8 mouse cellular contexts compared by ENCODE assay signal in the genomic region with DNA sequence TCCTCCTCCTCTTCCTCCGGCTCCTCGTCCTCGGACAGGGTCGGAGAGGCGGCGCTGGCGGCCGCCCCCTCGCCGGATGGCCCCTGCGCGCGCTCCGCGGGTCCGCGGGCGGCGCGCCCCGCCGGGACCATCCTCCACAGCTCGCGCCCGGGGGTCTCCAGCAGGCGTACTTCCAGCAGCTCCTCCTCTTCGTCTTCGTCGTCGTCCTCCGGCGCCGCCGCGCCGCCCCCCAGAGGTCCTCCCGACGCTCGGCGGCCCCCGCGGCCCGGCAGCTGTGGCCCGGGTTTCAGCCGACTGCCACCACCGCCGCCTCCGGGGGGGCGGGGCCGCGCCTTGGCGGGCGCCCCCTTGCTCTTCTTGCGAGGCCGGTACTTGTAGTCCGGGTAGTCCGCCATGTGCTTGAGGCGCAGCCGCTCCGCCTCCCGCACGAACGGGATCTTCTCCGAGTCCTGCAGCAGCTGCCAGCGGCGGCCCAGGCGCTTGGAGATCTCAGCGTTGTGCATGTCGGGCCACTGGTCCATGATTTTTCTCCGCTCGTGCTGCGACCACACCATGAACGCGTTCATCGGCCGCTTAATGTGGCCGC. TPM values are rescaled to one million over a fixed set of nuclear protein-coding genes. Genes with fewer than 3 reads are reported as not detected.
DNase-seq lines count a peak whose midpoint lies in the region; ATAC-seq and TF ChIP-seq lines count a peak whose summit lies in the region.

No protein-coding gene starts in this region.

- DNase-seq in B cell, adult 2 months, result peak; percentile 73
- DNase-seq in adrenal gland, postnatal 14 days, result peak; percentile 91
- peak; percentile 86 for DNase-seq in kidney, postnatal 0 days (ENCODE audit: low spot score)
- peak; percentile 85 for DNase-seq in stomach, postnatal 0 days (ENCODE audit: low spot score)

- 0% methylated on average over 70 of the region's 77 CpGs for WGBS in embryonic facial prominence, embryonic 15.5 days
- WGBS in heart, embryonic 13.5 days, result under 1% methylated on average over 64 of the region's 77 CpGs
- WGBS in kidney, postnatal 0 days, result under 1% methylated on average over 72 of the region's 77 CpGs
- WGBS in liver, embryonic 12.5 days (ENCODE audit: insufficient replicate concordance), result 2% methylated on average over 75 of the region's 77 CpGs
- under 1% methylated on average over 75 of the region's 77 CpGs for WGBS in neural tube, embryonic 12.5 days
- under 1% methylated on average over 68 of the region's 77 CpGs for WGBS in stomach, postnatal 0 days

- peak; percentile 40 for ATAC-seq in embryonic facial prominence, embryonic 15.5 days (ENCODE audit: insufficient number of reproducible peaks, low FRiP score, low TSS enrichment, low read depth)
- no peak for ATAC-seq in heart, embryonic 13.5 days (ENCODE audit: extremely low read depth, insufficient number of reproducible peaks, low FRiP score, low TSS enrichment)
- 0 out of 2 replicates have a peak, but pooled peaks have one; percentile 8 for ATAC-seq in kidney, postnatal 0 days (replicated peaks; ENCODE audit: low FRiP score, low read depth)
- ATAC-seq in liver, embryonic 12.5 days, result peak; percentile 6; the same call in 1 of the 2 replicates
- ATAC-seq in neural tube, embryonic 12.5 days (ENCODE audit: low FRiP score, low read depth), result peak; percentile 14
- ATAC-seq in stomach, postnatal 0 days (ENCODE audit: low FRiP score, low TSS enrichment), result peak; percentile 25

- H3K4me2 ChIP-seq in embryonic facial prominence, embryonic 15.5 days (replicated peaks), result peak overlapping the region; percentile 93
- peak overlapping the region; percentile 90 for H3K4me2 ChIP-seq in heart, embryonic 13.5 days
- peak overlapping the region; percentile 95 for H3K4me2 ChIP-seq in kidney, postnatal 0 days (ENCODE audit: low read length)
- peak overlapping the region; percentile 98 for H3K4me2 ChIP-seq in liver, embryonic 12.5 days
- peak overlapping the region; percentile 84 for H3K4me2 ChIP-seq in neural tube, embryonic 12.5 days (replicated peaks)
- H3K4me2 ChIP-seq in stomach, postnatal 0 days (replicated peaks; ENCODE audit: low read depth), result peak overlapping the region; percentile 88

- no peak for TF ChIP-seq EP300 in stomach, postnatal 0 days (optimal IDR thresholded peaks at IDR 0.05)

- H3K4me1 ChIP-seq in embryonic facial prominence, embryonic 15.5 days, result peaks cover 41% of the 10 kb centered on the region
- H3K4me1 ChIP-seq in heart, embryonic 13.5 days, result peaks cover 45% of the 10 kb centered on the region
- peaks cover 15% of the 10 kb centered on the region; the same call in 1 of the 2 replicates for H3K4me1 ChIP-seq in kidney, postnatal 0 days (replicated peaks; ENCODE audit: insufficient read depth, low read length)
- H3K4me1 ChIP-seq in liver, embryonic 12.5 days, result peaks cover 59% of the 10 kb centered on the region
- peaks cover 37% of the 10 kb centered on the region for H3K4me1 ChIP-seq in neural tube, embryonic 12.5 days
- H3K4me1 ChIP-seq in stomach, postnatal 0 days (replicated peaks; ENCODE audit: control insufficient read depth, insufficient read depth), result no peaks in the 10 kb centered on the region; the same call in 1 of the 2 replicates

- no peaks in the 10 kb centered on the region for H3K9me3 ChIP-seq in embryonic facial prominence, embryonic 15.5 days (replicated peaks)
- H3K9me3 ChIP-seq in heart, embryonic 13.5 days, result no peaks in the 10 kb centered on the region
- H3K9me3 ChIP-seq in kidney, postnatal 0 days (replicated peaks; ENCODE audit: low read length), result no peaks in the 10 kb centered on the region
- H3K9me3 ChIP-seq in liver, embryonic 12.5 days (replicated peaks), result no peaks in the 10 kb centered on the region
- H3K9me3 ChIP-seq in neural tube, embryonic 12.5 days, result no peaks in the 10 kb centered on the region
- H3K9me3 ChIP-seq in stomach, postnatal 0 days (ENCODE audit: control insufficient read depth, low read length), result no peaks in the 10 kb centered on the region

- peak overlapping the region; percentile 87 for H3K4me3 ChIP-seq in embryonic facial prominence, embryonic 15.5 days (replicated peaks)
- H3K4me3 ChIP-seq in heart, embryonic 13.5 days, result peak overlapping the region; percentile 89
- peak overlapping the region; percentile 90 for H3K4me3 ChIP-seq in kidney, postnatal 0 days (replicated peaks; ENCODE audit: low read depth, low read length)
- H3K4me3 ChIP-seq in liver, embryonic 12.5 days, result peak overlapping the region; percentile 79
- H3K4me3 ChIP-seq in neural tube, embryonic 12.5 days, result peak overlapping the region; percentile 94
- H3K4me3 ChIP-seq in stomach, postnatal 0 days (ENCODE audit: low read depth, low read length), result peak overlapping the region; percentile 82

- peak overlapping the region; percentile 99 for H3K27ac ChIP-seq in embryonic facial prominence, embryonic 15.5 days (replicated peaks)
- H3K27ac ChIP-seq in heart, embryonic 13.5 days (replicated peaks), result peak overlapping the region; percentile 99
- peak overlapping the region; percentile 99 for H3K27ac ChIP-seq in kidney, postnatal 0 days
- peak overlapping the region; percentile 96 for H3K27ac ChIP-seq in liver, embryonic 12.5 days
- H3K27ac ChIP-seq in neural tube, embryonic 12.5 days, result peak overlapping the region; percentile 98
- peak overlapping the region; percentile 98 for H3K27ac ChIP-seq in stomach, postnatal 0 days (replicated peaks)

- peak; percentile 24; the same call in 1 of the 2 replicates for TF ChIP-seq CTCF in kidney, postnatal 0 days (IDR thresholded peaks at IDR 0.05; ENCODE audit: low read depth)
- peak; percentile 53 for TF ChIP-seq CTCF in stomach, postnatal 0 days (IDR thresholded peaks at IDR 0.05; ENCODE audit: low read depth)

- 0 out of 2 replicates have a peak, but pooled peaks cover 4% of the 10 kb centered on the region for H3K36me3 ChIP-seq in embryonic facial prominence, embryonic 15.5 days
- H3K36me3 ChIP-seq in heart, embryonic 13.5 days, result peaks cover 19% of the 10 kb centered on the region
- H3K36me3 ChIP-seq in kidney, postnatal 0 days (ENCODE audit: insufficient read depth, low read length), result no peaks in the 10 kb centered on the region
- H3K36me3 ChIP-seq in liver, embryonic 12.5 days, result no peaks in the 10 kb centered on the region
- H3K36me3 ChIP-seq in neural tube, embryonic 12.5 days, result peaks cover 4% of the 10 kb centered on the region
- no peaks in the 10 kb centered on the region for H3K36me3 ChIP-seq in stomach, postnatal 0 days (ENCODE audit: control insufficient read depth, insufficient read depth, low read length)

- no peaks in the 10 kb centered on the region for H3K27me3 ChIP-seq in embryonic facial prominence, embryonic 15.5 days
- no peaks in the 10 kb centered on the region for H3K27me3 ChIP-seq in heart, embryonic 13.5 days (replicated peaks)
- H3K27me3 ChIP-seq in kidney, postnatal 0 days (ENCODE audit: insufficient read depth, low read length), result no peaks in the 10 kb centered on the region
- no peaks in the 10 kb centered on the region for H3K27me3 ChIP-seq in liver, embryonic 12.5 days (replicated peaks)
- no peaks in the 10 kb centered on the region for H3K27me3 ChIP-seq in neural tube, embryonic 12.5 days (replicated peaks)
- no peaks in the 10 kb centered on the region for H3K27me3 ChIP-seq in stomach, postnatal 0 days (ENCODE audit: control insufficient read depth, insufficient read depth, low read length)

- peak overlapping the region; percentile 79 for H3K9ac ChIP-seq in embryonic facial prominence, embryonic 15.5 days
- peak overlapping the region; percentile 97 for H3K9ac ChIP-seq in heart, embryonic 13.5 days
- H3K9ac ChIP-seq in kidney, postnatal 0 days (ENCODE audit: low read depth, low read length), result peak overlapping the region; percentile 96
- peak overlapping the region; percentile 89 for H3K9ac ChIP-seq in liver, embryonic 12.5 days
- H3K9ac ChIP-seq in neural tube, embryonic 12.5 days, result peak overlapping the region; percentile 97
- H3K9ac ChIP-seq in stomach, postnatal 0 days (ENCODE audit: low read length), result peak overlapping the region; percentile 86

RNA-seq across cellular contexts. Expression of a gene that starts 0.8 kb away (rescaled TPM):
- 14.7 and 16.0 TPM in 2 replicates for total RNA-seq in adrenal gland, postnatal 14 days (2021)
- polyA plus RNA-seq in embryonic facial prominence, embryonic 15.5 days (2015; fragmentation: Nextera tagmentation; extraction: Ambion mirVana), result 7.7 and 7.9 TPM in 2 replicates
- polyA plus RNA-seq in heart, embryonic 13.5 days (2015; fragmentation: Nextera tagmentation; extraction: Ambion mirVana), result 8.0 and 8.2 TPM in 2 replicates
- 8.2 and 9.2 TPM in 2 replicates for polyA plus RNA-seq in kidney, postnatal 0 days (2015; fragmentation: Nextera tagmentation; extraction: Ambion mirVana)
- polyA plus RNA-seq in liver, embryonic 12.5 days (2016; fragmentation: Nextera tagmentation; extraction: Ambion mirVana), result 3.5 and 3.7 TPM in 2 replicates
- 18.5 and 18.9 TPM in 2 replicates for polyA plus RNA-seq in neural tube, embryonic 12.5 days (2016; fragmentation: Nextera tagmentation; extraction: Ambion mirVana)
- polyA plus RNA-seq in stomach, postnatal 0 days (2015; fragmentation: Nextera tagmentation; extraction: Ambion mirVana), result 2.7 and 3.0 TPM in 2 replicates

RNA-seq across cellular contexts. Expression of a gene that starts 17.7 kb away (rescaled TPM):
- 8.3 and 9.9 TPM in 2 replicates for total RNA-seq in adrenal gland, postnatal 14 days (2021)
- 37.5 and 40.1 TPM in 2 replicates for polyA plus RNA-seq in embryonic facial prominence, embryonic 15.5 days (2015; fragmentation: Nextera tagmentation; extraction: Ambion mirVana)
- 35.1 and 35.9 TPM in 2 replicates for polyA plus RNA-seq in heart, embryonic 13.5 days (2015; fragmentation: Nextera tagmentation; extraction: Ambion mirVana)
- 28.3 and 31.0 TPM in 2 replicates for polyA plus RNA-seq in kidney, postnatal 0 days (2015; fragmentation: Nextera tagmentation; extraction: Ambion mirVana)
- 29.4 and 29.7 TPM in 2 replicates for polyA plus RNA-seq in liver, embryonic 12.5 days (2016; fragmentation: Nextera tagmentation; extraction: Ambion mirVana)
- 47.9 and 49.8 TPM in 2 replicates for polyA plus RNA-seq in neural tube, embryonic 12.5 days (2016; fragmentation: Nextera tagmentation; extraction: Ambion mirVana)
- 14.8 and 15.6 TPM in 2 replicates for polyA plus RNA-seq in stomach, postnatal 0 days (2015; fragmentation: Nextera tagmentation; extraction: Ambion mirVana)

RNA-seq across cellular contexts. Expression of a gene that starts 18.3 kb away (rescaled TPM):
- 0.37 and 0.38 TPM in 2 replicates for total RNA-seq in adrenal gland, postnatal 14 days (2021)
- 9.4 and 15.2 TPM in 2 replicates for polyA plus RNA-seq in embryonic facial prominence, embryonic 15.5 days (2015; fragmentation: Nextera tagmentation; extraction: Ambion mirVana)
- polyA plus RNA-seq in heart, embryonic 13.5 days (2015; fragmentation: Nextera tagmentation; extraction: Ambion mirVana), result 1.8 and 2.2 TPM in 2 replicates
- 0.76 and 0.92 TPM in 2 replicates for polyA plus RNA-seq in kidney, postnatal 0 days (2015; fragmentation: Nextera tagmentation; extraction: Ambion mirVana)
- 0.27 and 0.35 TPM in 2 replicates for polyA plus RNA-seq in liver, embryonic 12.5 days (2016; fragmentation: Nextera tagmentation; extraction: Ambion mirVana)
- 0.53 and 0.61 TPM in 2 replicates for polyA plus RNA-seq in neural tube, embryonic 12.5 days (2016; fragmentation: Nextera tagmentation; extraction: Ambion mirVana)
- polyA plus RNA-seq in stomach, postnatal 0 days (2015; fragmentation: Nextera tagmentation; extraction: Ambion mirVana), result 0.38 TPM in 2 replicates

RNA-seq across cellular contexts. Expression of a gene that starts 20.7 kb away (rescaled TPM):
- total RNA-seq in adrenal gland, postnatal 14 days (2021), result 2.8 and 3.0 TPM in 2 replicates
- 1.0 and 1.3 TPM in 2 replicates for polyA plus RNA-seq in embryonic facial prominence, embryonic 15.5 days (2015; fragmentation: Nextera tagmentation; extraction: Ambion mirVana)
- 2.5 and 3.7 TPM in 2 replicates for polyA plus RNA-seq in heart, embryonic 13.5 days (2015; fragmentation: Nextera tagmentation; extraction: Ambion mirVana)
- 0.60 and 0.68 TPM in 2 replicates for polyA plus RNA-seq in kidney, postnatal 0 days (2015; fragmentation: Nextera tagmentation; extraction: Ambion mirVana)
- polyA plus RNA-seq in liver, embryonic 12.5 days (2016; fragmentation: Nextera tagmentation; extraction: Ambion mirVana), result 0.08 TPM in 1 of 2 replicates, not detected in the other
- 14.7 and 16.5 TPM in 2 replicates for polyA plus RNA-seq in neural tube, embryonic 12.5 days (2016; fragmentation: Nextera tagmentation; extraction: Ambion mirVana)
- 1.1 and 1.5 TPM in 2 replicates for polyA plus RNA-seq in stomach, postnatal 0 days (2015; fragmentation: Nextera tagmentation; extraction: Ambion mirVana)

RNA-seq across cellular contexts. Expression of a gene that starts 53.3 kb away (rescaled TPM):
- total RNA-seq in adrenal gland, postnatal 14 days (2021), result 4.5 and 6.0 TPM in 2 replicates
- 3.9 and 6.5 TPM in 2 replicates for polyA plus RNA-seq in embryonic facial prominence, embryonic 15.5 days (2015; fragmentation: Nextera tagmentation; extraction: Ambion mirVana)
- polyA plus RNA-seq in heart, embryonic 13.5 days (2015; fragmentation: Nextera tagmentation; extraction: Ambion mirVana), result 4.5 and 6.5 TPM in 2 replicates
- polyA plus RNA-seq in kidney, postnatal 0 days (2015; fragmentation: Nextera tagmentation; extraction: Ambion mirVana), result 0.79 and 1.1 TPM in 2 replicates
- 6.1 and 7.2 TPM in 2 replicates for polyA plus RNA-seq in liver, embryonic 12.5 days (2016; fragmentation: Nextera tagmentation; extraction: Ambion mirVana)
- 2.3 and 2.4 TPM in 2 replicates for polyA plus RNA-seq in neural tube, embryonic 12.5 days (2016; fragmentation: Nextera tagmentation; extraction: Ambion mirVana)
- 2.9 and 3.9 TPM in 2 replicates for polyA plus RNA-seq in stomach, postnatal 0 days (2015; fragmentation: Nextera tagmentation; extraction: Ambion mirVana)
